Mouse (Mus musculus) skeletal muscle tissue, adult 2 months (tissue): ENCODE measurements around the gene D1Ertd622e.
A peak's percentile ranks its signal among the peaks of the same experiment; 100 is the strongest.
"Not testable (repeated sequence)": the region's sequence is repeated elsewhere in the genome, so short reads cannot be mapped to it uniquely, and the experiment has no call there.

Experiments used
- DNase-seq: peaks from one replicate; pipeline ENCODE4 v3.0.0-alpha.2; 2012; ENCODE audit warnings: low read depth, low spot score

D1Ertd622e gene

GRCm38 (mm10) chr1:97580680-97581079 lies 81.2 kb downstream of the D1Ertd622e start:
- not testable (repeated sequence) for DNase-seq

DNA sequence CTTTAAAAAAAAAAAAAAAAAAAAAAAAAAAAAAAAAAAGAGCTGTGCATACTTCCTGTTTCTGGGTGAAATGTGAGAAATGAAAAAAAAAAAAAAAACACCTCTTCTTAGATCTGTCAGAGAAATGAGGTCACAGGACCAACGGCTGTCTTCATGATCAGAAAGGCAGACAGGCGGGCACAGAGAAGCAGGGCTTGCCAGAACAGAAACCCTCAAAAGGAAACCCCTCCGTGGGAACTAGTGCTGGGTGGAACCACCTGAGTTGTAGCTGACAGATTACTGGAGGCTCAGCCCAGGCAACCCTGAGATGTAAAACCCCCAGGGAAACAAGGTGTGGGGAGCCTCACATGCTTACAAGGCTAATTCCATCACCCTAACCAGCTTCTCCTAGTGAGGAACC lies 81.6 kb downstream of the D1Ertd622e start:
- DNase-seq: peak; percentile 4

DNA sequence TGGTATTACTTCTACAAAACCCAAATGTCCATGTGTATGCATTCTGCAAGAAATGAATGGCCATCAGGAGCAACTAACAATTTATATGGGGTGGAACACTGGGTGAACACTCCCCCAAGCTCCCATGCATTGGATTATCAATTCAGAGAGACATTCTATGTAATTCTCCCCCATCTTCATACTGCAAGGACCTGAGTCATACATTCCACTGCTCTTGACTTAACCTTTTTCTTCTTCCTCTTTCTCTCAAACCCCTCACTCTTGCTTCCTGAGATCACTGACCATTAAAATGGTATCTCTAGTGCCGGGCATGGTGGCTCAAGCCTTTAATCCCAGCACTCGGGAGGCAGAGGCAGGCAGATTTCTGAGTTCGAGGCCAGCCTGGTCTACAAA lies 83.9 kb downstream of the D1Ertd622e start:
- DNase-seq: no peak

- no peak for DNase-seq
Observed at GRCm38 (mm10) chr1:97577062-97578024, 84.5 kb downstream of the D1Ertd622e start.

DNA sequence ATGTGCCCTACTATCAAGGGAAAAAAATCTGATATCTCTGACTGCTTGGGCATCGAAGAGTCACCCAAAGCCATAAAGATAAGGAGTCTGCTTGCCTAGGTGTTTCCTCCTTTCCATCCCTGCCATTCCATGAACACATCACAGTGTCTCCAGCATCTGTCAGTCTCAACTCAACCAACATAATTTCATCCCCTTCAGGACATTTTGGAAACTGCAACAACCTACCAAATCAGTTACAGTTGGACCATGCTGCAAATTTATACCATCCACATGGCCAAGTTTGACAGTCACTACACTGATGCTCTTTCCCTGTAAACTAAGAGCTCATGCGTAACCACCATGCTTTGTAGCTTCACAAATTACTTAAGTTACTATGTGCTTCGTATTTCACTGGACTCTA lies 85.3 kb downstream of the D1Ertd622e start:
- no peak for DNase-seq

- no peak for DNase-seq
Observed at GRCm38 (mm10) chr1:97570814-97571213, 91.1 kb downstream of the D1Ertd622e start.

DNA sequence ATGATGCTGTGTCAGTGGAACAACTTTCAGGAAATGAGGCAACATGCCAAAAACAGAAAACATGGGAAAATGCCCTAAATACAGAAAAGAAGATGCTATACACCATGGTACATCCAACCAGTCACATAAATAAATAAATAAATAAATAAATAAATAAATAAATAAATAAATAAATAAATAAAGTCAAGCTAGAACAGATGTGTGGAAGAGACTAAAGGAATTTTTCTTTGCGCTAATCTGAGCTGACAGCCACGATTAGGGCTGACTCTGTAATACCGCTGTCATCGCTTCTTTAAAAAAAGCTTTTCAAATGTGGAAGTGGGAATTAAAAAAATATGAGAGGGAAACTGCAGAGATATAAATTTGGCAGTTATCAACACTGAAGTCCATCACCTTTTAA lies 93.9 kb downstream of the D1Ertd622e start:
- DNase-seq: no peak

GRCm38 (mm10) chr1:97564641-97565040 lies 97.2 kb downstream of the D1Ertd622e start:
- no peak for DNase-seq

- DNase-seq: no peak
Observed at GRCm38 (mm10) chr1:97562867-97563266, 99.0 kb downstream of the D1Ertd622e start.
